Mouse (Mus musculus) limb, embryonic 13.5 days (tissue): Measurements from ENCODE around the gene Magel2. TPM values are rescaled to one million over a fixed set of nuclear protein-coding genes. Genes with fewer than 3 reads are reported as not detected.

Experiments used
- ATAC-seq: fragments of 200-750 bp; cut with Nextera tagmentation; 2 replicates; pipeline ENCODE4 v1.8.0; 2017; ENCODE audit warnings: low read depth, moderate number of reproducible peaks, moderate TSS enrichment; ENCODE audit not compliant: low FRiP score
- H3K27ac ChIP-seq: fragments of 300-500 bp; sonication (generic); 2 replicates; pipeline ENCODE4 v1.5.1; 2015; ENCODE audit warnings: inconsistent platforms, mild to moderate bottlenecking, moderate library complexity
- H3K27me3 ChIP-seq: fragments of 300-500 bp; sonication (generic); 2 replicates; pipeline ENCODE4 v1.6.1; 2015; ENCODE audit warnings: mild to moderate bottlenecking, inconsistent platforms
- H3K36me3 ChIP-seq: fragments of 300-500 bp; sonication (generic); 2 replicates; pipeline ENCODE4 v1.6.1; 2015; ENCODE audit warnings: inconsistent platforms, mild to moderate bottlenecking, moderate library complexity
- H3K4me1 ChIP-seq: fragments of 300-500 bp; sonication (generic); 2 replicates; pipeline ENCODE4 v1.6.1; 2015; ENCODE audit warnings: inconsistent platforms
- H3K4me2 ChIP-seq: fragments of 300-500 bp; sonication (generic); replicated peaks from 2 replicates; pipeline ENCODE4 v1.6.1; 2015; ENCODE audit warnings: inconsistent platforms, mild to moderate bottlenecking, moderate library complexity
- H3K4me3 ChIP-seq: fragments of 300-500 bp; sonication (generic); 2 replicates; pipeline ENCODE4 v1.5.1; 2015; ENCODE audit warnings: moderate library complexity, mild to moderate bottlenecking, inconsistent platforms
- H3K9ac ChIP-seq: fragments of 300-500 bp; sonication (generic); 2 replicates; pipeline ENCODE4 v1.6.1; 2015; ENCODE audit warnings: mild to moderate bottlenecking, inconsistent platforms
- H3K9me3 ChIP-seq: fragments of 300-500 bp; sonication (generic); 2 replicates; pipeline ENCODE4 v1.6.1; 2016; ENCODE audit warnings: inconsistent platforms
- WGBS: fragments of 180-500 bp; shearing (Covaris S2); methylation state at CpG from one replicate; pipeline ENCODE4 v1.1.7; 2015; 5-methylcytosine and 5-hydroxymethylcytosine counted together
- polyA plus RNA-seq: library from polyadenylated mRNA; unstranded; fragments of >200 nt; fragmentation: Nextera tagmentation; extraction: Ambion mirVana; gene quantifications from 2 replicates; pipeline ENCODE4 v1.2.1, GENCODE M21; 2015

The Magel2 gene
- polyA plus RNA-seq = 5.0 and 5.4 TPM in 2 replicates

DNA sequence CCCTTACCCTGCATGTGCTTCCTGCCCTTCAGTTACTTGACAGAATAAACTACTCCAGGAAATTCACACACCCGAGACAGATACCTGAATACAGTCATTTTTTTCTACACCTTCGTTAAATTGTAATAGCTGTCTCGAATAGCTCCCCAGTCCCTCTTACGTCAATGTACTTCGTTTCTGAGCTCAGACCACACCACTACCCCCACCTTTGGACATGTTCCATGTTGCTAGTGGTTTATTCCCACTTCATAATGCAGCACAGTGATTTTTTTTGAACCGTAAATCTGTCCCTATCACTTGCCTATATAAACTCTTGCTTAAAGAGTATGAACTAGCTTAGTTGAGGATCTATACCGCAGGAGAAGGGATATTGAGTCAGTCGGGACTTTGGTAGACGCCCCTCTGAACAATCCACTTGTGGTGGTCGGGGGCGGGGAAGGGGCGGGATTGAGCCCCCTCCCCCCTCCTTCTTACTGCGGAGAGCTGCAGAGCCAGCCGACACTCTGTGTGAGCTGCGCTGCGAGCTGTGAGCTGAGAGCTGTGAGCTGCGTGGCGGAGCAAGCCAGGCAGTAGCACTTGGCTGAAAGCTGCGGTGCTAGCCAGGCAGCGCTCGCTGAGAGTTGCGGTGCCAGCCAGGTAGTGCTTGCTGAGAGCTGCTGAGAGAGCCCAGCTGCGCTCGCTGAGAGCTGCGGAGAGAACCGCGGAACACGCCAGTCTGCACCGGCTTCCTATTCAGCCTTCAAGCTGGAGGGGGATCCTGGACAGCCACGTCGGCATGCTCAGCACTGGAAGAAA lies at the start of gene Magel2:
Gene Magel2, plus strand, starts transcription at position 501 of the 795 bp plus-strand sequence.
- peaks cover 28% of the 10 kb centered on the region for H3K9me3 ChIP-seq
- no peaks in the 10 kb centered on the region for H3K36me3 ChIP-seq
- H3K27ac ChIP-seq = peak within 1 kb of the TSS; percentile 58
- ATAC-seq = peak; percentile 96
- peak within 1 kb of the TSS; percentile 72 for H3K4me2 ChIP-seq
- WGBS = 19% methylated on average over 31 of the region's 31 CpGs
- H3K4me1 ChIP-seq = no peaks in the 10 kb centered on the region
- peak within 1 kb of the TSS; percentile 68 for H3K9ac ChIP-seq
- H3K4me3 ChIP-seq = peak within 1 kb of the TSS; percentile 57
- no peaks in the 10 kb centered on the region for H3K27me3 ChIP-seq

DNA sequence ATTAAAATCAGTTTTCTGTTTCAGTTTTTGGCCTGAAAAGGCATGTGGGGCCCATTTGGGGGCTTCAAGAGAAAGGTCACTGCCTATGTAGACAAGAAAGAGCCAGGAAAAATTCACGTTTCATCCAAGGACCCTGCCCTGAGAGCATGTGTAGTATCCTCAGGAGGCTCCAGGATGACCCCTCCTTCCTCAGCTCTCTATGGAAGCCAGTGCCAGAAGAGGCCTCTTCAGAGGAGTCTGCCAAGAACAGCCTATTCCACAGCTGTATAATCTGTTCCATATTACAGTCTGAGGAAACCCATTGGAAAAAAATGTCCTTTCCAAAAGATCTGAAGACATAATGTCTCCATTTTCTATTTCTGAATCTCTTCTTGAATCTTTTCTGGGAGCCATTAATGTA lies 31.4 kb upstream of the Magel2 start:
- Histone ChIP-seq H3K9me3 (peaks cover 8% of the 10 kb centered on the region; the same call in 1 of the 2 replicates), H3K27me3 (no peaks in the 10 kb centered on the region), H3K36me3 (no peaks in the 10 kb centered on the region), H3K4me1 (no peaks in the 10 kb centered on the region), H3K4me2 (no peak overlapping the region), H3K9ac (no peak overlapping the region), H3K4me3 (no peak overlapping the region), H3K27ac (no peak overlapping the region)
- no peak for ATAC-seq
- WGBS = 29% methylated on average over 1 of the region's 1 CpGs

DNA sequence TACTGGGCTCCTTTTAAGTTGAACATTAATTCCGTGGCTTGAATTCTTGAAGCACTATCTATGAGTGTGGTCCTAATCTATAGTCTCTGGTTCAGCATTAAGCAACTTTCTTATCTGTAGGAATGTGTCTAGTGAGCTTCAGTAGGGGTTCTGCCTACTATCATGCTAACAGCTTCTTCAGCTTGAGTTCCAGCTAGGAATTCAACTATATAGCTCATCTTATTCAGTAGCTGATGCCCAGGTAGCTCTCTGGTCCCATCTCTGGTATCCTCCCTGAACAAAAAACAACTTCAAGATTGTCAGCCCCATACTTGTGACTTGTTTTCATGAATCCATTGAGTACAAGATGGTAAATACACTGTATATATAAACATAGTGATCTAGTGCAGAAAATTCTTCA lies 30.5 kb upstream of the Magel2 start, which contains the start of gene Ndn:
Gene Ndn, plus strand, starts transcription at position 301 of the 400 bp plus-strand sequence.
- WGBS = 46% methylated on average over 1 of the region's 1 CpGs
- Histone ChIP-seq H3K4me2 (no peak within 1 kb of the TSS), H3K27ac (no peak within 1 kb of the TSS), H3K4me3 (no peak within 1 kb of the TSS), H3K4me1 (no peaks in the 10 kb centered on the region), H3K9me3 (peaks cover 8% of the 10 kb centered on the region; the same call in 1 of the 2 replicates), H3K36me3 (no peaks in the 10 kb centered on the region), H3K27me3 (no peaks in the 10 kb centered on the region), H3K9ac (no peak within 1 kb of the TSS)
- no peak for ATAC-seq

DNA sequence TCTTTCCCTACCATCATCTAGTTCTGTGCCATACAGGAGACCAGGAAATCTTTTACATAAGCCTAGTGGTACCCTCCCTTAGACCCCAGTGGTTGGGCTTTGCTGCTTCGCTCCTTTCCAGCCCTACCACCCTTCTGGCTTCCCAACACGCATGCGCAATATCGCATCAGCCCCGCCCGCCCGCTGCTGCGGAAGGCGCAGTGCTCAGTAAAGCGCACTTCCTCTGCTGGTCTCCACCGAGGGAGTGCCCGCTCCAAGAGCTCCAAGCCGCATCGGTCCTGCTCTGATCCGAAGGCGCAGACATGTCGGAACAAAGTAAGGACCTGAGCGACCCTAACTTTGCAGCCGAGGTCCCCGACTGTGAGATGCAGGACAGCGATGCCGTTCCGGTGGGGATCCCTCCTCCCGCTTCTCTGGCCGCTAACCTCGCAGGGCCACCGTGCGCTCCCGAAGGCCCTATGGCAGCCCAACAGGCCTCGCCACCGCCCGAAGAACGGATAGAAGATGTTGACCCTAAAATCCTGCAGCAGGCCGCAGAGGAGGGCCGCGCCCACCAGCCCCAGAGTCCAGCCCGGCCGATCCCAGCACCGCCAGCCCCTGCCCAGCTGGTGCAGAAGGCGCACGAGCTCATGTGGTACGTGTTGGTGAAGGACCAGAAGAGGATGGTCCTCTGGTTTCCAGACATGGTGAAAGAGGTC lies 28.6 kb upstream of the Magel2 start:
- WGBS = 14% methylated on average over 42 of the region's 42 CpGs
- H3K9ac ChIP-seq = peak overlapping the region; percentile 74
- H3K27me3 ChIP-seq = no peaks in the 10 kb centered on the region
- H3K4me2 ChIP-seq = peak overlapping the region; percentile 71
- H3K36me3 ChIP-seq = no peaks in the 10 kb centered on the region
- H3K4me3 ChIP-seq = peak overlapping the region; percentile 56
- peak overlapping the region; percentile 33; the same call in 1 of the 2 replicates for H3K27ac ChIP-seq
- ATAC-seq = peak; percentile 96
- no peaks in the 10 kb centered on the region for H3K4me1 ChIP-seq
- peaks cover 8% of the 10 kb centered on the region; the same call in 1 of the 2 replicates for H3K9me3 ChIP-seq

DNA sequence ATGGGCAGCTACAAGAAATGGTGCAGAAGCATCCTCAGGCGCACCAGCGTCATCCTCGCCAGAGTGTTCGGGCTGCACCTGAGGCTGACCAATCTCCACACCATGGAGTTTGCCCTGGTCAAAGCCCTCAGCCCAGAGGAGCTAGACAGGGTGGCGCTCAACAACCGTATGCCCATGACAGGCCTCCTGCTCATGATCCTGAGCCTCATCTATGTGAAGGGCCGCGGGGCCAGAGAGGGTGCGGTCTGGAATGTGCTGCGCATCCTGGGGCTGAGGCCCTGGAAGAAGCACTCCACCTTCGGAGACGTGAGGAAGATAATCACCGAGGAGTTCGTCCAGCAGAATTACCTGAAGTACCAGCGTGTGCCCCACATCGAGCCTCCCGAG lies 28.0 kb upstream of the Magel2 start:
- no peak overlapping the region for H3K27ac ChIP-seq
- H3K9me3 ChIP-seq = peaks cover 8% of the 10 kb centered on the region; the same call in 1 of the 2 replicates
- peak; percentile 49 for ATAC-seq
- no peaks in the 10 kb centered on the region for H3K36me3 ChIP-seq
- peak overlapping the region; percentile 71 for H3K4me2 ChIP-seq
- H3K4me3 ChIP-seq = peak overlapping the region; percentile 56
- no peaks in the 10 kb centered on the region for H3K27me3 ChIP-seq
- no peaks in the 10 kb centered on the region for H3K4me1 ChIP-seq
- peak overlapping the region; percentile 74 for H3K9ac ChIP-seq
- whole genome bisulfite sequencing = 29% methylated on average over 17 of the region's 17 CpGs

DNA sequence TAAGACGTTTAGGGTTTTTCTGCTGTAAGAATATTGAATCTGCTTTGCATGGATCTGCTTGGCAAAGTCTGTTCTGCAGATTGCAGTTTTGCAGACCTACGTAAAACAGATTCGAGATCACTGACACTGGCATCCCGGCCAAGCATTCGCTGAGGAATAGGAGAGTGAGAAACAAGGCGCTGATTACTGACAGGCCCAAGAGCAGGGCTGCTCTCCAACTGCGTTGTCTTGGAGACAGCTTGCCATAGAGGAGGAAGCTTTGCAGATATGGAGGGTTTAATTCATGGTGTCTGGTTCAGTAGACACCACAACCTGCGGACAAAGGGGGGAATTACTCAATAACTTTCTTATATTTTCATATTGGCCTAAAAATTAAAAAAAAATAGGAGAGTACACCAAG lies 25.5 kb upstream of the Magel2 start:
- Histone ChIP-seq H3K27me3 (no peaks in the 10 kb centered on the region), H3K4me2 (no peak overlapping the region), H3K4me1 (no peaks in the 10 kb centered on the region), H3K36me3 (no peaks in the 10 kb centered on the region), H3K9ac (no peak overlapping the region), H3K4me3 (no peak overlapping the region), H3K9me3 (peaks cover 8% of the 10 kb centered on the region; the same call in 1 of the 2 replicates), H3K27ac (no peak overlapping the region)
- WGBS = 56% methylated on average over 8 of the region's 8 CpGs
- no peak for ATAC-seq

DNA sequence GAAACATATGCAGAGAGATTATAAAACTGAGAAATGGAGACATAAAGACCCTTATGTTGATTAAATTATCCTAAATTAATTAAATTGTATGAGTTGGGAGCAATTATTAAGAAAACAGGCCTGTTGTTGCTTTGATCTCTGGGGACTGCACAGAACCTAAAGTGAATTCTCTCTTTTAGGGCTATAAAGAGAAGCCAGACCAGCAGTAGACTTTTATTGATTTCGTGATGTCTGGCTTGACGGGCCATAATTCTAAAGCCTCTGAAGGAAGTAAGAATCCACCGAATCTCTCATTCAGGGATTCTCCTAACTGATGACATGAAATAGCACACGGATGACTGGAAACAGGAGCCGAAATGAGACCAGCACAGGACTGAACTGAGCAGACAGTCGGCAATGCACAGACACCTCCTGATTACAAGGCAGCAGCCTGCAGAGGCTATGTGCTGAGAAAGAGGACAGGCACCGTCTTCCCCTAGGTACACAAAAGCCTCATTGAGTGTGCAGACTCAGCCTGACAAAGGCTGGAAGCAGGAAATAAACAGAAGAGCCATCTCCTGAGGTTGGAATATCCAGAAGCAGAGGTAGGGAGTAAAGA lies 11.7 kb upstream of the Magel2 start:
- 48% methylated on average over 7 of the region's 7 CpGs for WGBS
- ATAC-seq = no peak
- Histone ChIP-seq H3K4me3 (no peak overlapping the region), H3K9me3 (no peaks in the 10 kb centered on the region; the same call in 1 of the 2 replicates), H3K4me1 (no peaks in the 10 kb centered on the region), H3K9ac (no peak overlapping the region), H3K36me3 (no peaks in the 10 kb centered on the region), H3K4me2 (no peak overlapping the region), H3K27ac (no peak overlapping the region), H3K27me3 (no peaks in the 10 kb centered on the region)

DNA sequence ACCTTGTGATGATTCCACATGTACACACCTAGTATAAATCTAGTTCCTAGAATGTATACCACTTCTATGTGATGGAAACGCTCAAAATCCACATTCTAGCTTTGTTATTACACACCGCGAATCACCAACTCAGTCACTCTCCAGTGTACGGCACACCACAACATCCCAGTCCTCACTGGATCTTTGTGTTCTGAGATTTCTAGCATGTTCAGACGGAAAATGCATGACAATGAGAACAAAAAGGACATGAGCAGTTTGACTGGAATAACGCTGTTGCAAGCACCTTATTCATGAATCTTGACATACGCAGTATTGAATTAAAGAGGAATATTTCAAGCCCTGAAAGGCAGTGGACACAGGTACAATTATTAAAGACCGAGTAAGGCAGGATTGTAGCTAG lies 10.1 kb upstream of the Magel2 start:
- ATAC-seq = no peak
- 78% methylated on average over 8 of the region's 8 CpGs for WGBS
- H3K4me2 ChIP-seq = no peak overlapping the region

DNA sequence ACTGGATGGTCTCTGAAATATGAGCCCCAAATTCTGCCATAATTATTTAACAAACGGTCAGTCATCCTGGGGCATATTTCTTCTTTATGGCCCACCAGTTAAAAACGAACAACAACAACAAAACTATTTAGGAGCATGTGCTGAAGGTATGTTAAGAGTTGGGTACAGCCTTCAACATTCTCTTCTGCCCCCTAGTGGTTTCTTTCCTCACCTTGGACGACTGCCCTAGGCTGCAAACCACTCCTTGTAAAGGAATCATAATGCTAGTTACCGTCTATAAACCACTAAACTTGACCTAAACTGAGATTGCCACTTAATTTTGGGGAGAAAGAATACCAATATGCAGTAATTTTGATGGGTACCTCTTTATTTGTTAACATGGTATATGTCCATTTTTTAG lies 1.2 kb upstream of the Magel2 start:
- no peak overlapping the region for H3K4me2 ChIP-seq
- H3K36me3 ChIP-seq = no peaks in the 10 kb centered on the region
- ATAC-seq = no peak
- H3K27me3 ChIP-seq = no peaks in the 10 kb centered on the region
- 27% methylated on average over 4 of the region's 4 CpGs for WGBS
- H3K27ac ChIP-seq = no peak overlapping the region
- no peak overlapping the region for H3K9ac ChIP-seq
- no peak overlapping the region for H3K4me3 ChIP-seq
- H3K4me1 ChIP-seq = no peaks in the 10 kb centered on the region
- peaks cover 28% of the 10 kb centered on the region for H3K9me3 ChIP-seq

More for the DNA sequence above, 10.1 kb upstream of the Magel2 start:
- Histone ChIP-seq H3K4me1 (no peaks in the 10 kb centered on the region), H3K4me3 (no peak overlapping the region), H3K36me3 (no peaks in the 10 kb centered on the region), H3K9me3 (no peaks in the 10 kb centered on the region; the same call in 1 of the 2 replicates), H3K27ac (no peak overlapping the region), H3K27me3 (no peaks in the 10 kb centered on the region), H3K9ac (no peak overlapping the region)

DNA sequence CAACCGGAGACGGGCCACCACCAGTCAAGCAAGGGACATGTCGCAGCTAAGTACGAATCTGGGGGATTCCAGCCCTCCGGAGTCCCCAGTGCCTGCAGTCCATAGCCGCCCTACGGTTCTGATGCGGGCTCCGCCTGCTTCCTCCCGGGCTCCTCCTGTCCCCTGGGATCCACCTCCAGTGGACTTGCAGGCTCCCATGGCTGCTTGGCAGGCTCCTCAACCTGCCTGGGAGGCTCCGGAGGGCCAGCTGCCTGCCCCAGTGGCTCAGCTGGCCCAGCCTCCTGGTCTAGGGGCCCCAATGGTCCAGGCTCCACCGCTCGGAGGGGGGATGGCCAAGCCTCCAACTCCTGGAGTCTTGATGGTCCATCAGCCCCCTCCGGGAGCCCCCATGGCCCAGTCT lies 503 bp downstream of the Magel2 start:
- Histone ChIP-seq H3K4me3 (peak overlapping the region; percentile 57), H3K9ac (peak overlapping the region; percentile 68), H3K9me3 (peaks cover 28% of the 10 kb centered on the region), H3K36me3 (no peaks in the 10 kb centered on the region), H3K27me3 (no peaks in the 10 kb centered on the region), H3K27ac (no peak overlapping the region), H3K4me1 (no peaks in the 10 kb centered on the region), H3K4me2 (peak overlapping the region; percentile 72)
- ATAC-seq = peak; percentile 33; the same call in 1 of the 2 replicates
- WGBS = 29% methylated on average over 14 of the region's 14 CpGs

DNA sequence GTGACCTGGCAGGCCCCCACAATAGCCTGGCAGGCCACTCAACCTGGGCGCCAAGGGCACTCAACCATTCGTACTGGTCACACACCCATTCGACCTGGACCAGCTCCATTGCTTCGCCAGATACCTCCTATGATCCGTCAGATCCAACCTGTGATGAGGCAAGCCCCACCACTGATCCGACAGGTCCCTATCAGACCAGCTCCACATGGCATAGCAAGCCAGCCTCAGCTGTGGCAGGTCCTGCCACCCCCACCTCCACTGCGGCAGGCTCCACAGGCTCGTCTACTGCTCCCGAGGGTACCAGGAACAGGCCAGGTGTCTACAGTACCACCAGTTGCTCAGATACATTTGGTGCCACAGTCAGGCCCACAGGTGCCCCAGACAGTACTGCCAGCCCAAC lies 1.7 kb downstream of the Magel2 start:
- no peaks in the 10 kb centered on the region for H3K4me1 ChIP-seq
- ATAC-seq = no peak
- no peak overlapping the region for H3K27ac ChIP-seq
- H3K4me3 ChIP-seq = no peak overlapping the region
- peaks cover 28% of the 10 kb centered on the region for H3K9me3 ChIP-seq
- H3K9ac ChIP-seq = no peak overlapping the region
- peak overlapping the region; percentile 72; the same call in 1 of the 2 replicates for H3K4me2 ChIP-seq
- H3K27me3 ChIP-seq = no peaks in the 10 kb centered on the region
- 91% methylated on average over 9 of the region's 9 CpGs for WGBS
- no peaks in the 10 kb centered on the region for H3K36me3 ChIP-seq

DNA sequence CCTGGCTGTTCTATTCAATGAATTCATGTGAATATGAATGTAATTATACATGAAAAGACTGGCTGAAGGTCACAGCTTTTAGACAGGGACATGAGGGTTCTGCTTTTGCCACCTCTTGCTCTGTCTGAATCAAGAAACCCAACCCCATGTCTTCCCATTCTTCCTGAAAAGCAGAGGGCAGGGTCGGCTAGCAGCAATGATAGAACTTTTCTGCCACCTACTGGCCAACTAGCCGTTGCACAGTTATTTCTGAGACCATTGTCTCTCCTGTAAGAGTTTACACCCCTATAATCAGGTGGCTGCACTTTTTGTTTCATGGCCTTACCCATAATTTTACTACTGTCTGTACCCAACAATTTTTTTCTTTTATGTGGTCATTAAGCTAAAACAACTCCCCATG lies 5.6 kb downstream of the Magel2 start:
- ATAC-seq = 0 out of 2 replicates have a peak, but pooled peaks have one; percentile 51
- no peak overlapping the region for H3K9ac ChIP-seq
- H3K36me3 ChIP-seq = no peaks in the 10 kb centered on the region
- H3K27ac ChIP-seq = no peak overlapping the region
- H3K4me2 ChIP-seq = no peak overlapping the region
- no peak overlapping the region for H3K4me3 ChIP-seq
- no peaks in the 10 kb centered on the region for H3K4me1 ChIP-seq
- no peaks in the 10 kb centered on the region for H3K27me3 ChIP-seq
- WGBS = 5% methylated on average over 2 of the region's 2 CpGs
- peaks cover 22% of the 10 kb centered on the region for H3K9me3 ChIP-seq
